20 mouse cellular contexts compared by ENCODE assay signal in the genomic region with DNA sequence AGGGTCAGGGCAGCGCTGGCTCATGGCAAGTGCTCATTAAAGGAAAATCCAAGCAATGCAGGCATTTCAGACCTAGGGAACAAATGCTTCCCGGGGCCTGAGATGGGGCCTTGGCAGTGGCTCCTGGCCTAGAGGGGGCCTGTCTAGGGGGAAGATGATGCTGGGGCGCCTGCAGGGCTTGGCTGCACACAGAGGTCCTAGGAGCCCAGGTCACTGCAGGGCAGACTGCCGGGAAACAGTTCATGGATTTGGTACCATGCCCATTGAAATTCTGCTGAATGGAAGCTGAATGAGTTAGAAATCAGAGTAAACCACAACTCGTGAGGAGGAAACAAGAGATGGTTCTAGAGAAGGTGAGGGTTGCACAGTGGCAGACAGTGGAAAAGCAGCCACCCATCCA. TPM values are rescaled to one million over a fixed set of nuclear protein-coding genes. Genes with fewer than 3 reads are reported as not detected.
"Had no signal": no experiment of that assay in that cellular context is flagged by ENCODE, and none has a peak within 500 bp of the region (broad histone marks: within the 10 kb centered on the region; RNA-seq: fewer than 3 reads in every experiment).

No protein-coding gene starts in this region.

- H3K36me3 ChIP-seq: limb, embryonic 12.5 days; liver, embryonic 13.5 days; lung, embryonic 15.5 days had no signal

- H3K9ac ChIP-seq: limb, embryonic 12.5 days; liver, embryonic 13.5 days; liver, postnatal 0 days; lung, embryonic 15.5 days had no signal

- H3K27ac ChIP-seq: kidney, postnatal 0 days; limb, embryonic 12.5 days; liver, embryonic 13.5 days; lung, embryonic 15.5 days; macrophage had no signal

- H3K4me3 ChIP-seq: limb, embryonic 12.5 days; liver, embryonic 13.5 days; lung, embryonic 15.5 days; megakaryocyte, embryonic 14.5 days had no signal

- H3K9me3 ChIP-seq: limb, embryonic 12.5 days; liver, embryonic 13.5 days; lung, embryonic 15.5 days; megakaryocyte, embryonic 14.5 days had no signal

- H3K4me1 ChIP-seq: limb, embryonic 12.5 days; liver, embryonic 13.5 days had no signal

- DNase-seq: kidney, adult 9 months; kidney, postnatal 36 days; layer of hippocampus, adult 9-11 months; layer of hippocampus, postnatal 36 days; liver; liver, embryonic 13.5 days; liver, postnatal 0 days; lung, postnatal 14 days; right cerebral cortex, postnatal 25 days; spleen, adult 18-20 months; thymus, adult 18-20 months; thymus, postnatal 25 days had no signal

- H3K4me2 ChIP-seq: limb, embryonic 12.5 days; liver, embryonic 13.5 days; lung, embryonic 15.5 days; midbrain, embryonic 11.5 days had no signal

- ATAC-seq: liver, postnatal 0 days; midbrain, embryonic 16.5 days had no signal

- H3K27me3 ChIP-seq: limb, embryonic 12.5 days; liver, embryonic 13.5 days; lung, embryonic 15.5 days had no signal

RNA-seq across cellular contexts. Expression of gene Irf4, which starts 41.0 kb away (rescaled TPM):
- polyA plus RNA-seq: limb, embryonic 12.5 days; neural tube, embryonic 14.5 days had no signal
